Mouse (Mus musculus): ENCODE data around the gene Sfmbt1.
"Not testable (repeated sequence)": the region's sequence is repeated elsewhere in the genome, so short reads cannot be mapped to it uniquely, and the experiment has no call there.

Gene Sfmbt1

GRCm38 (mm10) chr14:30718696-30719095 lies 4.0 kb downstream of the Sfmbt1 start:
- DNase-seq, result not testable (repeated sequence)

- no peak for DNase-seq
These were observed 4.9 kb downstream of the Sfmbt1 start for GRCm38 (mm10) chr14:30719514-30719913.

GRCm38 (mm10) chr14:30721850-30722249 lies 7.2 kb downstream of the Sfmbt1 start:
- no peak for DNase-seq

- no peak for DNase-seq
These were observed 7.8 kb downstream of the Sfmbt1 start for GRCm38 (mm10) chr14:30722406-30722805.

GRCm38 (mm10) chr14:30731896-30732295 lies 17.2 kb downstream of the Sfmbt1 start:
- DNase-seq, result no peak

- no peak for DNase-seq
These were observed 20.0 kb downstream of the Sfmbt1 start for GRCm38 (mm10) chr14:30734665-30735064.

- DNase-seq, result no peak
These were observed 21.2 kb downstream of the Sfmbt1 start for GRCm38 (mm10) chr14:30735810-30736209.

GRCm38 (mm10) chr14:30736413-30736812 lies 21.8 kb downstream of the Sfmbt1 start:
- DNase-seq, result no peak

GRCm38 (mm10) chr14:30743891-30744290 lies 29.2 kb downstream of the Sfmbt1 start:
- no peak for DNase-seq

- DNase-seq, result no peak
These were observed 31.5 kb downstream of the Sfmbt1 start for GRCm38 (mm10) chr14:30746160-30746559.

GRCm38 (mm10) chr14:30757239-30757638 lies 42.6 kb downstream of the Sfmbt1 start:
- no peak for DNase-seq

GRCm38 (mm10) chr14:30761211-30761610 lies 46.6 kb downstream of the Sfmbt1 start:
- no peak for DNase-seq

GRCm38 (mm10) chr14:30762131-30762903 lies 47.7 kb downstream of the Sfmbt1 start:
- DNase-seq, result no peak

- no peak for DNase-seq
These were observed 48.4 kb downstream of the Sfmbt1 start for GRCm38 (mm10) chr14:30762904-30763568.

GRCm38 (mm10) chr14:30784614-30785013 lies 70.0 kb downstream of the Sfmbt1 start:
- DNase-seq, result no peak

- no peak for DNase-seq
These were observed 74.8 kb downstream of the Sfmbt1 start for GRCm38 (mm10) chr14:30789471-30789870.

- DNase-seq, result no peak
These were observed 78.2 kb downstream of the Sfmbt1 start for GRCm38 (mm10) chr14:30792871-30793270.

- no peak for DNase-seq
These were observed 87.1 kb downstream of the Sfmbt1 start for GRCm38 (mm10) chr14:30801756-30802155.

GRCm38 (mm10) chr14:30821136-30821535 lies 106.5 kb downstream of the Sfmbt1 start:
- DNase-seq, result no peak

- DNase-seq, result no peak
These were observed 109.9 kb downstream of the Sfmbt1 start for GRCm38 (mm10) chr14:30824456-30824995.

GRCm38 (mm10) chr14:30825021-30825475 lies 110.4 kb downstream of the Sfmbt1 start:
- DNase-seq, result no peak

GRCm38 (mm10) chr14:30825476-30826131 lies 111.0 kb downstream of the Sfmbt1 start, which contains the start of gene Tmem110:
TSS of gene Tmem110 (plus strand) at chr14:30825590.
- DNase-seq, result peak; percentile 91
